Mouse (Mus musculus) heart, embryonic 15.5 days (tissue): ENCODE measurements around the gene Cep128. TPM values are rescaled to one million over a fixed set of nuclear protein-coding genes. Genes with fewer than 3 reads are reported as not detected.
"Not testable (repeated sequence)": the region's sequence is repeated elsewhere in the genome, so short reads cannot be mapped to it uniquely, and the experiment has no call there.

Experiments used
- ATAC-seq: fragments of 200-750 bp; cut with Nextera tagmentation; replicated peaks from 2 replicates; pipeline ENCODE4 v1.8.0; 2017; ENCODE audit warnings: low read depth, moderate TSS enrichment; ENCODE audit not compliant: insufficient number of reproducible peaks, insufficient read depth, low FRiP score
- H3K27ac ChIP-seq: fragments of 300-500 bp; sonication (generic); 2 replicates; pipeline ENCODE4 v1.5.1; 2015; ENCODE audit warnings: mild to moderate bottlenecking, inconsistent platforms
- H3K27me3 ChIP-seq: fragments of 300-500 bp; sonication (generic); 2 replicates; pipeline ENCODE4 v1.6.1; 2015; ENCODE audit warnings: inconsistent platforms
- H3K36me3 ChIP-seq: fragments of 300-500 bp; sonication (generic); 2 replicates; pipeline ENCODE4 v1.6.1; 2015; ENCODE audit warnings: mild to moderate bottlenecking, inconsistent platforms
- H3K4me1 ChIP-seq: fragments of 300-500 bp; sonication (generic); replicated peaks from 2 replicates; pipeline ENCODE4 v1.6.1; 2015; ENCODE audit warnings: inconsistent platforms
- H3K4me2 ChIP-seq: fragments of 300-500 bp; sonication (generic); 2 replicates; pipeline ENCODE4 v1.6.1; 2015; ENCODE audit warnings: inconsistent platforms, mild to moderate bottlenecking, moderate library complexity
- H3K4me3 ChIP-seq: fragments of 300-500 bp; sonication (generic); 2 replicates; pipeline ENCODE4 v1.5.1; 2015; ENCODE audit warnings: mild to moderate bottlenecking, inconsistent platforms
- H3K9ac ChIP-seq: fragments of 300-500 bp; sonication (generic); 2 replicates; pipeline ENCODE4 v1.6.1; 2015; ENCODE audit warnings: mild to moderate bottlenecking, inconsistent platforms
- H3K9me3 ChIP-seq: fragments of 300-500 bp; sonication (generic); replicated peaks from 2 replicates; pipeline ENCODE4 v1.6.1; 2016; ENCODE audit warnings: inconsistent platforms
- WGBS: fragments of 180-500 bp; shearing (Covaris S2); methylation state at CpG from one replicate; pipeline ENCODE4 v1.1.7; 2015; ENCODE audit warnings: mixed read lengths; 5-methylcytosine and 5-hydroxymethylcytosine counted together
- polyA plus RNA-seq: library from polyadenylated mRNA; unstranded; fragments of >200 nt; fragmentation: Nextera tagmentation; extraction: Ambion mirVana; gene quantifications from 2 replicates; pipeline ENCODE4 v1.2.1, GENCODE M21; 2015

The Cep128 gene
- polyA plus RNA-seq, 1 experiment from 2014 or later: 10.2 TPM

- Histone ChIP-seq H3K27ac (no peak overlapping the region), H3K4me1 (peaks cover 5% of the 10 kb centered on the region), H3K4me3 (peak overlapping the region; percentile 49), H3K9ac (peak overlapping the region; percentile 40), H3K36me3 (no peaks in the 10 kb centered on the region), H3K27me3 (peaks cover 24% of the 10 kb centered on the region; the same call in 1 of the 2 replicates), H3K9me3 (no peaks in the 10 kb centered on the region), H3K4me2 (peak overlapping the region; percentile 86)
- WGBS: under 1% methylated on average over 38 of the region's 38 CpGs
- ATAC-seq: peak; percentile 76
These were observed 16.2 kb upstream of the Cep128 start for GRCm38 (mm10) chr12:91400232-91401048.

- peak; percentile 47; the same call in 1 of the 2 replicates for ATAC-seq
These were observed 519 bp downstream of the Cep128 start for GRCm38 (mm10) chr12:91383516-91384264.

GRCm38 (mm10) chr12:91369173-91369572, 15.0 kb downstream of the Cep128 start:
- Histone ChIP-seq H3K4me3 (no peak overlapping the region), H3K4me1 (no peaks in the 10 kb centered on the region), H3K9ac (no peak overlapping the region), H3K27ac (no peak overlapping the region), H3K9me3 (no peaks in the 10 kb centered on the region), H3K4me2 (no peak overlapping the region), H3K36me3 (no peaks in the 10 kb centered on the region), H3K27me3 (no peaks in the 10 kb centered on the region)
- ATAC-seq: no peak
- WGBS: 87% methylated on average over 3 of the region's 3 CpGs

More at GRCm38 (mm10) chr12:91383516-91384264, 519 bp downstream of the Cep128 start:
- H3K4me1 ChIP-seq: peaks cover 10% of the 10 kb centered on the region
- no peaks in the 10 kb centered on the region for H3K27me3 ChIP-seq
- H3K4me2 ChIP-seq: peak overlapping the region; percentile 95
- H3K9ac ChIP-seq: peak overlapping the region; percentile 62
- no peaks in the 10 kb centered on the region for H3K36me3 ChIP-seq
- peak overlapping the region; percentile 83 for H3K4me3 ChIP-seq
- WGBS: 3% methylated on average over 22 of the region's 22 CpGs
- H3K9me3 ChIP-seq: no peaks in the 10 kb centered on the region
- no peak overlapping the region; the same call in 1 of the 2 replicates for H3K27ac ChIP-seq

GRCm38 (mm10) chr12:91353783-91354182, 30.4 kb downstream of the Cep128 start:
- no peak for ATAC-seq
- no peaks in the 10 kb centered on the region for H3K36me3 ChIP-seq
- no peaks in the 10 kb centered on the region for H3K27me3 ChIP-seq
- H3K4me1 ChIP-seq: no peaks in the 10 kb centered on the region
- H3K9ac ChIP-seq: no peak overlapping the region
- no peaks in the 10 kb centered on the region for H3K9me3 ChIP-seq
- no peak overlapping the region for H3K27ac ChIP-seq
- H3K4me3 ChIP-seq: no peak overlapping the region
- H3K4me2 ChIP-seq: no peak overlapping the region
- 87% methylated on average over 8 of the region's 8 CpGs for WGBS

GRCm38 (mm10) chr12:91338656-91339055, 45.6 kb downstream of the Cep128 start:
- not testable (repeated sequence) for H3K27me3 ChIP-seq, H3K4me1 ChIP-seq, H3K9me3 ChIP-seq, H3K4me2 ChIP-seq, H3K36me3 ChIP-seq, H3K27ac ChIP-seq, ATAC-seq, H3K9ac ChIP-seq, H3K4me3 ChIP-seq
- WGBS: 94% methylated on average over 13 of the region's 13 CpGs

- Histone ChIP-seq H3K9ac (no peak overlapping the region), H3K4me3 (no peak overlapping the region), H3K4me2 (no peak overlapping the region), H3K27ac (no peak overlapping the region), H3K27me3 (no peaks in the 10 kb centered on the region), H3K9me3 (no peaks in the 10 kb centered on the region), H3K36me3 (no peaks in the 10 kb centered on the region), H3K4me1 (no peaks in the 10 kb centered on the region)
- no peak for ATAC-seq
- WGBS: 83% methylated on average over 4 of the region's 4 CpGs
These were observed 56.7 kb downstream of the Cep128 start for GRCm38 (mm10) chr12:91327527-91327926.

- H3K4me2 ChIP-seq: no peak overlapping the region
- no peaks in the 10 kb centered on the region for H3K27me3 ChIP-seq
- H3K36me3 ChIP-seq: no peaks in the 10 kb centered on the region
- no peaks in the 10 kb centered on the region for H3K9me3 ChIP-seq
- WGBS: 58% methylated on average over 6 of the region's 6 CpGs
- H3K27ac ChIP-seq: no peak overlapping the region
- ATAC-seq: no peak
- no peaks in the 10 kb centered on the region for H3K4me1 ChIP-seq
- H3K9ac ChIP-seq: no peak overlapping the region
- H3K4me3 ChIP-seq: no peak overlapping the region
These were observed 58.1 kb downstream of the Cep128 start for GRCm38 (mm10) chr12:91326104-91326503.

- no peak overlapping the region for H3K4me2 ChIP-seq
- no peaks in the 10 kb centered on the region for H3K9me3 ChIP-seq
- ATAC-seq: no peak
- WGBS: 82% methylated on average over 7 of the region's 7 CpGs
- no peaks in the 10 kb centered on the region for H3K36me3 ChIP-seq
- H3K27ac ChIP-seq: no peak overlapping the region
- no peaks in the 10 kb centered on the region for H3K27me3 ChIP-seq
- H3K4me3 ChIP-seq: no peak overlapping the region
- H3K9ac ChIP-seq: no peak overlapping the region
- H3K4me1 ChIP-seq: 0 out of 2 replicates have a peak, but pooled peaks cover 2% of the 10 kb centered on the region
These were observed 69.2 kb downstream of the Cep128 start for GRCm38 (mm10) chr12:91315026-91315425.

- ATAC-seq: no peak
- H3K27ac ChIP-seq: no peak overlapping the region
- H3K4me1 ChIP-seq: 0 out of 2 replicates have a peak, but pooled peaks cover 2% of the 10 kb centered on the region
- H3K36me3 ChIP-seq: no peaks in the 10 kb centered on the region
- H3K4me2 ChIP-seq: no peak overlapping the region
- no peaks in the 10 kb centered on the region for H3K27me3 ChIP-seq
- 56% methylated on average over 10 of the region's 10 CpGs for WGBS
- no peaks in the 10 kb centered on the region for H3K9me3 ChIP-seq
- no peak overlapping the region for H3K4me3 ChIP-seq
- no peak overlapping the region for H3K9ac ChIP-seq
These were observed 70.1 kb downstream of the Cep128 start for GRCm38 (mm10) chr12:91313974-91314587.

- H3K4me3 ChIP-seq: no peak overlapping the region
- H3K27me3 ChIP-seq: no peaks in the 10 kb centered on the region
- H3K4me1 ChIP-seq: 0 out of 2 replicates have a peak, but pooled peaks cover 2% of the 10 kb centered on the region
- H3K9me3 ChIP-seq: no peaks in the 10 kb centered on the region
- H3K36me3 ChIP-seq: no peaks in the 10 kb centered on the region
- H3K4me2 ChIP-seq: no peak overlapping the region
- H3K27ac ChIP-seq: no peak overlapping the region
- H3K9ac ChIP-seq: no peak overlapping the region
- ATAC-seq: no peak
- WGBS: 81% methylated on average over 4 of the region's 4 CpGs
These were observed 71.6 kb downstream of the Cep128 start for GRCm38 (mm10) chr12:91312591-91312990.

GRCm38 (mm10) chr12:91307733-91308132, 76.5 kb downstream of the Cep128 start:
- 88% methylated on average over 3 of the region's 3 CpGs for WGBS
- Histone ChIP-seq H3K4me1 (no peaks in the 10 kb centered on the region), H3K36me3 (no peaks in the 10 kb centered on the region), H3K4me3 (no peak overlapping the region), H3K9ac (no peak overlapping the region), H3K9me3 (no peaks in the 10 kb centered on the region), H3K4me2 (no peak overlapping the region), H3K27ac (no peak overlapping the region), H3K27me3 (no peaks in the 10 kb centered on the region)
- ATAC-seq: no peak
